Mouse (Mus musculus) neural tube, embryonic 14.5 days (tissue): Measurements from ENCODE around the gene Cldn19. TPM values are rescaled to one million over a fixed set of nuclear protein-coding genes. Genes with fewer than 3 reads are reported as not detected.

ENCODE experiments used
- ATAC-seq: fragments of 200-750 bp; cut with Nextera tagmentation; 2 replicates; pipeline ENCODE4 v1.8.0; 2017; ENCODE audit warnings: low read depth, mild to moderate bottlenecking, moderate TSS enrichment, moderate library complexity
- H3K27ac ChIP-seq: fragments of 300-500 bp; sonication (generic); 2 replicates; pipeline ENCODE4 v1.5.1; 2014; ENCODE audit warnings: low read depth, mild to moderate bottlenecking, control low read depth, low read length, moderate library complexity, mixed read lengths
- H3K27me3 ChIP-seq: fragments of 300-500 bp; sonication (generic); 2 replicates; pipeline ENCODE4 v1.6.1; 2014; ENCODE audit warnings: low read length; ENCODE audit not compliant: control insufficient read depth, insufficient read depth
- H3K36me3 ChIP-seq: fragments of 300-500 bp; sonication (generic); 2 replicates; pipeline ENCODE4 v1.6.1; 2014; ENCODE audit warnings: low read length, mixed read lengths; ENCODE audit not compliant: control insufficient read depth, insufficient read depth
- H3K4me1 ChIP-seq: fragments of 300-500 bp; sonication (generic); 2 replicates; pipeline ENCODE4 v1.6.1; 2014; ENCODE audit warnings: low read length; ENCODE audit not compliant: control insufficient read depth, insufficient read depth
- H3K4me2 ChIP-seq: fragments of 300-500 bp; sonication (generic); 2 replicates; pipeline ENCODE4 v1.6.1; 2014; ENCODE audit warnings: mild to moderate bottlenecking, low read depth, low read length, control low read depth
- H3K4me3 ChIP-seq: fragments of 300-500 bp; sonication (generic); 2 replicates; pipeline ENCODE4 v1.5.1; 2014; ENCODE audit warnings: low read depth, low read length, control low read depth, mixed read lengths
- H3K9ac ChIP-seq: fragments of 300-500 bp; sonication (generic); replicated peaks from 2 replicates; pipeline ENCODE4 v1.6.1; 2014; ENCODE audit warnings: low read depth, mild to moderate bottlenecking, control low read depth, low read length, mixed read lengths
- H3K9me3 ChIP-seq: fragments of 300-500 bp; sonication (generic); 2 replicates; pipeline ENCODE4 v1.6.1; 2016; ENCODE audit warnings: low read length; ENCODE audit not compliant: control insufficient read depth
- WGBS: fragments of 180-500 bp; shearing (Covaris S2); extraction: QIAGEN DNeasy Blood & Tissue Kit; methylation state at CpG from one replicate; pipeline ENCODE4 v1.1.7; 2014; 5-methylcytosine and 5-hydroxymethylcytosine counted together
- polyA plus RNA-seq: library from polyadenylated mRNA; unstranded; fragments of >200 nt; fragmentation: Nextera tagmentation; extraction: Ambion mirVana; gene quantifications from 2 replicates; pipeline ENCODE4 v1.2.1, GENCODE M21; 2014

Gene Cldn19
- polyA plus RNA-seq, 1 experiment from 2014 or later, result 0.75 TPM

DNA sequence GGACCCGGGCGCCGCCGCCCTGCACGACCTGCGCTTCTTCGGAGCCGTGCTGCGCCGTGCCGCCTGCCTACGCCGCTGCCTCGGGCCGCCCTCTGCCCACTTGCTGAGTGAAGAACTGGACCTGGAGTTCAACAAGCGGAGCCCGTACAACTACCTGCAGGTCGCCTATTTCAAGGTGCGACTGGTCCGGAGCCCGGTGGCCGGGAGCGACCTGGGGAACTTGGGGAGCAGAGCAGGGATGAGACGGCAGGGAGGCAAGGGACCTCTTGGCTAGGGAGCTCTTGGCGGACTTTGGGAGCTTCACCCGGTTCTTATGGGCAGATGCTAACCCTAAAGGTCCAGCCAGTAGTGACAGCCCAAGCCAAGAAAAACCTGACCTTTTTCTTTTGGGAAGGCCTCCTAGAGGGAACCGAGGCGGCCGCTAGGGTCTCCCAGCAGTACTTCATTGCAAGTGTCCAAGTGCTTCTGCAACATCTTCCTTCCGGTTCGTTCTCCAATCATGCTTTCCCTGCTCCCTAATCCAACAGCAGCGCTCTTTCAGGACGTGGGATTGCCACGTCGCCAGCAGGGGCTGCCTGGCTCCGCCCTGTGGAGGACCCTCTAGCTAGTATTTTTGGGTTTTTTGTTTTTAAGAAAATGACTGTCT, 21.8 kb upstream of the Cldn19 start:
- Histone ChIP-seq H3K4me1 (peaks cover 7% of the 10 kb centered on the region; the same call in 1 of the 2 replicates), H3K4me2 (peak overlapping the region; percentile 79), H3K9ac (peak overlapping the region; percentile 73), H3K27ac (peak overlapping the region; percentile 39; the same call in 1 of the 2 replicates), H3K36me3 (peaks cover 5% of the 10 kb centered on the region; the same call in 1 of the 2 replicates), H3K4me3 (peak overlapping the region; percentile 81), H3K27me3 (no peaks in the 10 kb centered on the region), H3K9me3 (no peaks in the 10 kb centered on the region)
- under 1% methylated on average over 36 of the region's 36 CpGs for WGBS
- ATAC-seq, result peak; percentile 49

DNA sequence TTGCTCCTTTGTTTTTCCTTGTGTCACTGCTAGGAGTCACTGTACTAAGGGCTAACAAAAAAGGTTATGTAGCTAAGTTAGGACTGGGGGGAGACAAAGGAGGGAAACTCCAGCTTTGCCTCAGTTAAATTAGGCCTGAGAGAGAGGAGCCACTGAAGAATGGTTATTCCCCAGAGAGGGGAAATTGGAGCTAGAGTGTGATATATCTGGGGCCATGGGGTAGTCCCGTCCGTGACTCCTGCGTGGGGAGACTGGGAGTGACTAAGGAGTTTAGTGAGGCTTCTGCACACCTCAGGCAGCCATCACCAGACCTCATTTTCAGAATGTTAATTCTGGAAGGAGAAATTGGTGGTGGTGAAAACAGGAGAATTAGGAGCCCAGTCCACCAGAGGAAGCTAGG, 20.9 kb upstream of the Cldn19 start:
- no peak overlapping the region for H3K27ac ChIP-seq
- peak overlapping the region; percentile 79 for H3K4me2 ChIP-seq
- no peak for ATAC-seq
- WGBS, result 86% methylated on average over 3 of the region's 3 CpGs
- no peaks in the 10 kb centered on the region for H3K27me3 ChIP-seq
- H3K4me3 ChIP-seq, result peak overlapping the region; percentile 81
- H3K36me3 ChIP-seq, result peaks cover 5% of the 10 kb centered on the region; the same call in 1 of the 2 replicates
- peaks cover 7% of the 10 kb centered on the region; the same call in 1 of the 2 replicates for H3K4me1 ChIP-seq
- H3K9me3 ChIP-seq, result no peaks in the 10 kb centered on the region
- no peak overlapping the region for H3K9ac ChIP-seq

DNA sequence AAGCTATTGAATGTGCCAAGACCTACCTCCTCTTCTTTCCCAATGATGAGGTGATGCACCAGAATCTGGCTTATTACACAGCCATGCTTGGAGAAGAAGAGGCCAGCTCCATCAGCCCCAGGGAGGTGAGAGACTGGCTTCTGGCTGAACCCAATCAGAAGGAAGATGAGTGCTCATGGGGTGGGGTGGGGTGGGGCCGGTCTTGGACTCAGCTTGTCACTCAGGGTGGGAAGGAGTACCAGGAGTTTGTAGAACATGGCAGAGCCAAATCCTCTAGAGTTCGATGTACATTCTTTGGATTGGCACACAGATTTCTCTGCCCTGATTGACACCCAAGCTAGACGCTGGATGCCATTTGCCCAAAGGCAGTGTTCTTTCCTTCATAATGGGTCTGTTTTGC, 16.6 kb upstream of the Cldn19 start:
- H3K4me2 ChIP-seq, result no peak overlapping the region
- no peak overlapping the region for H3K9ac ChIP-seq
- no peaks in the 10 kb centered on the region for H3K9me3 ChIP-seq
- no peaks in the 10 kb centered on the region for H3K27me3 ChIP-seq
- H3K4me3 ChIP-seq, result no peak overlapping the region
- H3K4me1 ChIP-seq, result no peaks in the 10 kb centered on the region
- no peak overlapping the region for H3K27ac ChIP-seq
- 80% methylated on average over 3 of the region's 3 CpGs for WGBS
- ATAC-seq, result no peak
- peaks cover 33% of the 10 kb centered on the region; the same call in 1 of the 2 replicates for H3K36me3 ChIP-seq

DNA sequence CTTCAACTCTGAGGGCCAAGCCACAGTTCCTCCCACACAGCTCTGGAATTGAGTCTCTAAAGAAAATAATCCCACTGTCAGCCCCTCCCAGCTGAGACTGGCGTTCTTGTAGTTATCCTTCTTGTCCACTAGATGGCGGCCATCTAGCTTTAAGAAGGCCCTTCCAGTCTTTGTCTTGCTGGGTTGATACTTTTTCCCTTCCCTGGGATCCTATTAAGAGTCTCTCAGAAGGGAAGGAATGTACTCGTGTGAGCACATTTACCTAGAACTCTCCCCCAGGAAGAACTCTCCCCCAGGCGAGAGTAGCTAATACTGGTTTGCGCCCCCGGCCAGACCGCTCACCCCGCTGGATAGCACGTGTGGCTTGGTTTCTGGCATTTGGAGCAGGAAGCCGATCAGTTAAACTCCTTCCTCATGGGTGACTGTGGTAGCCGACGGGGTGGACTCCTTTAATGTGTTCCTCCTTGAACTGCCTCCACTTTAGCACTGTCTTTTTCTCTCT, 16.0 kb upstream of the Cldn19 start:
- no peaks in the 10 kb centered on the region for H3K4me1 ChIP-seq
- no peaks in the 10 kb centered on the region for H3K27me3 ChIP-seq
- H3K4me2 ChIP-seq, result no peak overlapping the region
- peak; percentile 53; the same call in 1 of the 2 replicates for ATAC-seq
- no peak overlapping the region for H3K4me3 ChIP-seq
- 45% methylated on average over 12 of the region's 12 CpGs for WGBS
- H3K9ac ChIP-seq, result 0 out of 2 replicates have a peak overlapping the region, but pooled peaks have one; percentile 26
- H3K9me3 ChIP-seq, result no peaks in the 10 kb centered on the region
- peak overlapping the region; percentile 56; the same call in 1 of the 2 replicates for H3K27ac ChIP-seq
- H3K36me3 ChIP-seq, result peaks cover 36% of the 10 kb centered on the region; the same call in 1 of the 2 replicates

GRCm38 (mm10) chr4:119241664-119242063, 13.6 kb upstream of the Cldn19 start:
- no peak for ATAC-seq
- Histone ChIP-seq H3K27me3 (no peaks in the 10 kb centered on the region), H3K9me3 (no peaks in the 10 kb centered on the region), H3K4me1 (no peaks in the 10 kb centered on the region), H3K27ac (no peak overlapping the region), H3K36me3 (peaks cover 43% of the 10 kb centered on the region), H3K4me2 (no peak overlapping the region), H3K9ac (no peak overlapping the region), H3K4me3 (no peak overlapping the region)
- 89% methylated on average over 14 of the region's 14 CpGs for WGBS

GRCm38 (mm10) chr4:119242571-119242970, 12.6 kb upstream of the Cldn19 start:
- no peaks in the 10 kb centered on the region for H3K9me3 ChIP-seq
- H3K4me3 ChIP-seq, result no peak overlapping the region
- no peak overlapping the region for H3K4me2 ChIP-seq
- no peak overlapping the region for H3K9ac ChIP-seq
- no peak for ATAC-seq
- H3K27ac ChIP-seq, result no peak overlapping the region
- no peaks in the 10 kb centered on the region for H3K27me3 ChIP-seq
- WGBS, result 94% methylated on average over 12 of the region's 12 CpGs
- H3K36me3 ChIP-seq, result peaks cover 40% of the 10 kb centered on the region
- H3K4me1 ChIP-seq, result peaks cover 4% of the 10 kb centered on the region; the same call in 1 of the 2 replicates

DNA sequence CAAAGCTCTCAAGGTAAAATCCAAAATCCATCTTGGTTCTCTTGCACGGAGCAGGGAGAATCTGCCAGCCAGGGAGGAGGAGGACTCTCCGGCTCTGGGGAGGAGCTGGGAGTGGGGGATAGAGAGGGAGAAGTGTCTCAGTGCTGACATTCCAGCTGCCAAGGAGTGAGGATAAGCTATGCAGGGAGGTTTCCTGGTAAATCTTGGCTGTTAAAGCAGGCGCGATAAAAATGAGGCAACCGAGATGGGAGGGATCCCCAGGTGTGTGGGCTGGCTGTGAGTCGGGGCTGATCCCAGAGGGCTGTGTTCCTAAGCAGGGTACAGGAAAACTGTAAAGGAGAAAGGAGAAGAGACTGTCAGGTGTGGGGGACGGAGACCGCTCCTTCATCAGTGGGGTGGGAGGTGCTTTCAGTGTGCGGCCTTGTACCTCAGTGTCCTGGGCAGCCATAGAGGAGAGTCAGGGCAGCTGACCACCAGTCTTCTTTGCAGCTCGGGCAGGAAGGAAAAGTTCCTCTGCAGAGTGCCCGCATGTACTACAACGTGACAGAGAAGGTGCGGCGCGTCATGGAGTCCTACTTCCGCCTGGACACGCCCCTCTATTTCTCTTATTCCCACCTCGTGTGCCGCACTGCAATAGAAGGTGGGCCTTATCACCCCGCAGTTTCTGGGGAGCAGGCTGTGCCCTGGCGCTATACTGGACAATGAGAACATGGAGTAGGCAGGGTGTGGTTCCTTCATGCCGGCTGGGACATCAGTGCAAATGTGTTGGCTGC, 10.6 kb upstream of the Cldn19 start:
- no peak overlapping the region for H3K9ac ChIP-seq
- no peak for ATAC-seq
- H3K36me3 ChIP-seq, result peaks cover 40% of the 10 kb centered on the region
- peaks cover 6% of the 10 kb centered on the region; the same call in 1 of the 2 replicates for H3K4me1 ChIP-seq
- H3K4me3 ChIP-seq, result no peak overlapping the region
- WGBS, result 85% methylated on average over 22 of the region's 22 CpGs
- no peaks in the 10 kb centered on the region for H3K27me3 ChIP-seq
- no peaks in the 10 kb centered on the region for H3K9me3 ChIP-seq
- H3K4me2 ChIP-seq, result no peak overlapping the region
- no peak overlapping the region for H3K27ac ChIP-seq

DNA sequence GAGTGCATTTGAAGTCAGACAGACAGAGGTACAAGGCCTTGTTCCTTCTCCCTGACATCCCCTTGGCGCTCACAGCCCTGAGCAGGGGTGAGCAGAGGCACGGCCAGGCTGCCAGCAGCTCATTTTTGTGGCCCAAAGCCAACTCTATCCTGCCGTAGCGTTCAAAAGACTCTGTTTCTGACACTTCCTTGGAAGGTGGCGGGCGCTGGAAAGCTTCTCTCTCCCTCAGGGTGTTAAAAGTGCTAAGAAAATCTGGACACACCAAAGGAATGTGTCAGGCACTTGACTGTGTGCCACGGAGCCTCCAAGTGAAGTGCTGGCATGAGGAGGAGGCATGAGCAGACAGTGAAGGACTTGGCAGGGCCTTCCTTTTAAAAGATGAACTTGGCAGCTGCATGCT, 9.7 kb upstream of the Cldn19 start:
- no peak for ATAC-seq
- peaks cover 40% of the 10 kb centered on the region for H3K36me3 ChIP-seq
- WGBS, result 84% methylated on average over 7 of the region's 7 CpGs

GRCm38 (mm10) chr4:119245961-119246360, 9.3 kb upstream of the Cldn19 start:
- Histone ChIP-seq H3K4me3 (no peak overlapping the region), H3K4me1 (peaks cover 6% of the 10 kb centered on the region; the same call in 1 of the 2 replicates), H3K9ac (no peak overlapping the region), H3K9me3 (no peaks in the 10 kb centered on the region), H3K36me3 (peaks cover 38% of the 10 kb centered on the region), H3K4me2 (no peak overlapping the region), H3K27me3 (no peaks in the 10 kb centered on the region), H3K27ac (no peak overlapping the region)
- WGBS, result 92% methylated on average over 9 of the region's 9 CpGs
- ATAC-seq, result no peak

More for the DNA sequence above, 9.7 kb upstream of the Cldn19 start:
- no peak overlapping the region for H3K4me2 ChIP-seq
- H3K9me3 ChIP-seq, result no peaks in the 10 kb centered on the region
- no peaks in the 10 kb centered on the region for H3K27me3 ChIP-seq
- peaks cover 6% of the 10 kb centered on the region; the same call in 1 of the 2 replicates for H3K4me1 ChIP-seq
- no peak overlapping the region for H3K9ac ChIP-seq
- no peak overlapping the region for H3K27ac ChIP-seq
- no peak overlapping the region for H3K4me3 ChIP-seq
